Mouse (Mus musculus) induced T-regulatory cell, adult 2 months (primary cell): ENCODE results near the gene Nudt2.

Source experiments
- DNase-seq: peaks from one replicate; pipeline ENCODE4 v3.0.0-alpha.2; 2012; ENCODE audit warnings: low read depth

Gene Nudt2

GRCm38 (mm10) chr4:41520641-41521040 lies 55.7 kb downstream of the Nudt2 start:
- DNase-seq = no peak

GRCm38 (mm10) chr4:41522136-41522535 lies 57.2 kb downstream of the Nudt2 start:
- DNase-seq = no peak

GRCm38 (mm10) chr4:41522788-41523187 lies 57.8 kb downstream of the Nudt2 start:
- DNase-seq = peak; percentile 67

GRCm38 (mm10) chr4:41523839-41524238 lies 58.9 kb downstream of the Nudt2 start:
- no peak for DNase-seq

- no peak for DNase-seq
Measured at GRCm38 (mm10) chr4:41524829-41525228, 59.9 kb downstream of the Nudt2 start.

- no peak for DNase-seq
Measured at GRCm38 (mm10) chr4:41526553-41526952, 61.6 kb downstream of the Nudt2 start.

- no peak for DNase-seq
Measured at GRCm38 (mm10) chr4:41527076-41527475, 62.1 kb downstream of the Nudt2 start.

GRCm38 (mm10) chr4:41527996-41528395 lies 63.0 kb downstream of the Nudt2 start:
- DNase-seq = no peak
